Mouse (Mus musculus): ENCODE data around the gene Prkn. TPM values are rescaled to one million over a fixed set of nuclear protein-coding genes. Genes with fewer than 3 reads are reported as not detected.
A peak's percentile ranks its signal among the peaks of the same experiment; 100 is the strongest.
"Not testable (repeated sequence)": the region's sequence is repeated elsewhere in the genome, so short reads cannot be mapped to it uniquely, and the experiment has no call there.

Prkn gene
- polyA plus RNA-seq, 1 experiment: 0.70 TPM

GRCm38 (mm10) chr17:11162770-11163169 lies 322.6 kb downstream of the Prkn start:
- TF ChIP-seq POLR2A (IDR thresholded peaks at IDR 0.05; ENCODE audit: low read depth, low read length) (no peak), CTCF (IDR thresholded peaks at IDR 0.05; ENCODE audit: borderline replicate concordance, insufficient read depth, low read length) (no peak)
- Histone ChIP-seq H3K4me3 (ENCODE audit: insufficient read depth, low read length) (no peak overlapping the region), H3K4me1 (ENCODE audit: control insufficient read depth, insufficient read depth, low read length) (no peaks in the 10 kb centered on the region), H3K27ac (ENCODE audit: insufficient read depth, low read length) (no peak overlapping the region)

- Histone ChIP-seq H3K4me3 (ENCODE audit: insufficient read depth, low read length) (no peak overlapping the region), H3K27ac (ENCODE audit: insufficient read depth, low read length) (no peak overlapping the region), H3K4me1 (ENCODE audit: control insufficient read depth, insufficient read depth, low read length) (no peaks in the 10 kb centered on the region)
- TF ChIP-seq CTCF (IDR thresholded peaks at IDR 0.05; ENCODE audit: borderline replicate concordance, insufficient read depth, low read length) (no peak), POLR2A (IDR thresholded peaks at IDR 0.05; ENCODE audit: low read depth, low read length) (no peak)
These were observed 347.2 kb downstream of the Prkn start for GRCm38 (mm10) chr17:11187356-11187755.

- TF ChIP-seq POLR2A (IDR thresholded peaks at IDR 0.05; ENCODE audit: low read depth, low read length): no peak
- TF ChIP-seq CTCF (IDR thresholded peaks at IDR 0.05; ENCODE audit: borderline replicate concordance, insufficient read depth, low read length): no peak
- Histone ChIP-seq H3K4me3 (ENCODE audit: insufficient read depth, low read length) (no peak overlapping the region), H3K4me1 (ENCODE audit: control insufficient read depth, insufficient read depth, low read length) (no peaks in the 10 kb centered on the region), H3K27ac (ENCODE audit: insufficient read depth, low read length) (no peak overlapping the region)
These were observed 348.3 kb downstream of the Prkn start for GRCm38 (mm10) chr17:11188494-11188893.

GRCm38 (mm10) chr17:11190306-11190705 lies 350.1 kb downstream of the Prkn start:
- TF ChIP-seq CTCF (IDR thresholded peaks at IDR 0.05; ENCODE audit: borderline replicate concordance, insufficient read depth, low read length) (no peak), POLR2A (IDR thresholded peaks at IDR 0.05; ENCODE audit: low read depth, low read length) (no peak)
- Histone ChIP-seq H3K4me1 (ENCODE audit: control insufficient read depth, insufficient read depth, low read length) (no peaks in the 10 kb centered on the region), H3K27ac (ENCODE audit: insufficient read depth, low read length) (no peak overlapping the region)

GRCm38 (mm10) chr17:11198134-11198533 lies 357.9 kb downstream of the Prkn start:
- no peak for TF ChIP-seq CTCF (IDR thresholded peaks at IDR 0.05; ENCODE audit: borderline replicate concordance, insufficient read depth, low read length)
- TF ChIP-seq POLR2A (IDR thresholded peaks at IDR 0.05; ENCODE audit: low read depth, low read length): no peak
- no peaks in the 10 kb centered on the region for H3K4me1 ChIP-seq (ENCODE audit: control insufficient read depth, insufficient read depth, low read length)
- no peak overlapping the region for H3K27ac ChIP-seq (ENCODE audit: insufficient read depth, low read length)
- no peak overlapping the region for H3K4me3 ChIP-seq (ENCODE audit: insufficient read depth, low read length)

More at GRCm38 (mm10) chr17:11190306-11190705, 350.1 kb downstream of the Prkn start:
- H3K4me3 ChIP-seq (ENCODE audit: insufficient read depth, low read length): no peak overlapping the region

GRCm38 (mm10) chr17:11209063-11209462 lies 368.9 kb downstream of the Prkn start:
- not testable (repeated sequence) for H3K4me3 ChIP-seq (ENCODE audit: insufficient read depth, low read length); H3K27ac ChIP-seq (ENCODE audit: insufficient read depth, low read length); H3K4me1 ChIP-seq (ENCODE audit: control insufficient read depth, insufficient read depth, low read length)

- TF ChIP-seq CTCF (IDR thresholded peaks at IDR 0.05; ENCODE audit: borderline replicate concordance, insufficient read depth, low read length) (no peak), POLR2A (IDR thresholded peaks at IDR 0.05; ENCODE audit: low read depth, low read length) (no peak)
- Histone ChIP-seq H3K4me3 (ENCODE audit: insufficient read depth, low read length) (no peak overlapping the region), H3K27ac (ENCODE audit: insufficient read depth, low read length) (no peak overlapping the region), H3K4me1 (ENCODE audit: control insufficient read depth, insufficient read depth, low read length) (peaks cover 5% of the 10 kb centered on the region)
These were observed 370.8 kb downstream of the Prkn start for GRCm38 (mm10) chr17:11211006-11211405.

- TF ChIP-seq POLR2A (IDR thresholded peaks at IDR 0.05; ENCODE audit: low read depth, low read length) (no peak), CTCF (IDR thresholded peaks at IDR 0.05; ENCODE audit: borderline replicate concordance, insufficient read depth, low read length) (no peak)
- H3K4me1 ChIP-seq (ENCODE audit: control insufficient read depth, insufficient read depth, low read length): peaks cover 5% of the 10 kb centered on the region
- H3K27ac ChIP-seq (ENCODE audit: insufficient read depth, low read length): no peak overlapping the region
- H3K4me3 ChIP-seq (ENCODE audit: insufficient read depth, low read length): no peak overlapping the region
These were observed 371.4 kb downstream of the Prkn start for GRCm38 (mm10) chr17:11211591-11211990.

GRCm38 (mm10) chr17:11213689-11214088 lies 373.5 kb downstream of the Prkn start:
- H3K27ac ChIP-seq (ENCODE audit: insufficient read depth, low read length): no peak overlapping the region
- no peak overlapping the region for H3K4me3 ChIP-seq (ENCODE audit: insufficient read depth, low read length)
- TF ChIP-seq POLR2A (IDR thresholded peaks at IDR 0.05; ENCODE audit: low read depth, low read length) (no peak), CTCF (IDR thresholded peaks at IDR 0.05; ENCODE audit: borderline replicate concordance, insufficient read depth, low read length) (no peak)
- peaks cover 3% of the 10 kb centered on the region for H3K4me1 ChIP-seq (ENCODE audit: control insufficient read depth, insufficient read depth, low read length)

GRCm38 (mm10) chr17:11229011-11229410 lies 388.8 kb downstream of the Prkn start:
- no peak overlapping the region for H3K27ac ChIP-seq (ENCODE audit: insufficient read depth, low read length)
- no peaks in the 10 kb centered on the region for H3K4me1 ChIP-seq (ENCODE audit: control insufficient read depth, insufficient read depth, low read length)
- H3K4me3 ChIP-seq (ENCODE audit: insufficient read depth, low read length): no peak overlapping the region
- TF ChIP-seq POLR2A (IDR thresholded peaks at IDR 0.05; ENCODE audit: low read depth, low read length) (no peak), CTCF (IDR thresholded peaks at IDR 0.05; ENCODE audit: borderline replicate concordance, insufficient read depth, low read length) (no peak)

- TF ChIP-seq POLR2A (IDR thresholded peaks at IDR 0.05; ENCODE audit: low read depth, low read length): no peak
- peak; percentile 14; the same call in 1 of the 2 replicates for TF ChIP-seq CTCF (IDR thresholded peaks at IDR 0.05; ENCODE audit: borderline replicate concordance, insufficient read depth, low read length)
- no peaks in the 10 kb centered on the region for H3K4me1 ChIP-seq (ENCODE audit: control insufficient read depth, insufficient read depth, low read length)
- H3K27ac ChIP-seq (ENCODE audit: insufficient read depth, low read length): no peak overlapping the region
- no peak overlapping the region for H3K4me3 ChIP-seq (ENCODE audit: insufficient read depth, low read length)
These were observed 389.2 kb downstream of the Prkn start for GRCm38 (mm10) chr17:11229426-11229825.
